Mouse (Mus musculus) limb, embryonic 11.5 days (tissue): Measurements from ENCODE around the gene Bcl7c. TPM values are rescaled to one million over a fixed set of nuclear protein-coding genes. Genes with fewer than 3 reads are reported as not detected.
"Not testable (repeated sequence)": the region's sequence is repeated elsewhere in the genome, so short reads cannot be mapped to it uniquely, and the experiment has no call there.

Source experiments
- ATAC-seq: fragments of 200-750 bp; cut with Nextera tagmentation; 2 replicates; pipeline ENCODE4 v1.8.0; 2017; ENCODE audit warnings: low read depth; ENCODE audit not compliant: insufficient number of reproducible peaks, low FRiP score, low TSS enrichment
- DNase-seq: peaks from one replicate; pipeline ENCODE4 v3.0.0-alpha.2; 2015; ENCODE audit warnings: low spot score
- H3K27ac ChIP-seq: fragments of 300-500 bp; sonication (generic); replicated peaks from 2 replicates; pipeline ENCODE4 v1.5.1; 2014; ENCODE audit warnings: low read depth, mild to moderate bottlenecking, low read length
- H3K27me3 ChIP-seq: fragments of 300-500 bp; sonication (generic); 2 replicates; pipeline ENCODE4 v1.6.1; 2014; ENCODE audit warnings: mild to moderate bottlenecking, low read length, mixed read lengths; ENCODE audit not compliant: control insufficient read depth, insufficient read depth
- H3K36me3 ChIP-seq: fragments of 300-500 bp; sonication (generic); 2 replicates; pipeline ENCODE4 v1.6.1; 2014; ENCODE audit warnings: mild to moderate bottlenecking, low read length, moderate library complexity, mixed read lengths; ENCODE audit not compliant: control insufficient read depth, insufficient read depth
- H3K4me1 ChIP-seq: fragments of 300-500 bp; sonication (generic); 2 replicates; pipeline ENCODE4 v1.6.1; 2014; ENCODE audit warnings: low read length, mixed read lengths; ENCODE audit not compliant: control insufficient read depth, insufficient read depth
- H3K4me2 ChIP-seq: fragments of 300-500 bp; sonication (generic); 2 replicates; pipeline ENCODE4 v1.6.1; 2014; ENCODE audit warnings: low read depth, mild to moderate bottlenecking, moderate library complexity; ENCODE audit not compliant: severe bottlenecking
- H3K4me3 ChIP-seq: fragments of 300-500 bp; sonication (generic); 2 replicates; pipeline ENCODE4 v1.5.1; 2014; ENCODE audit warnings: low read depth, low read length
- H3K9ac ChIP-seq: fragments of 300-500 bp; sonication (generic); 2 replicates; pipeline ENCODE4 v1.6.1; 2014; ENCODE audit warnings: mild to moderate bottlenecking, low read length
- H3K9me3 ChIP-seq: fragments of 300-500 bp; sonication (generic); 2 replicates; pipeline ENCODE4 v1.6.1; 2016; ENCODE audit warnings: low read length; ENCODE audit not compliant: control insufficient read depth
- WGBS: fragments of 180-500 bp; shearing (Covaris S2); extraction: QIAGEN DNeasy Blood & Tissue Kit; methylation state at CpG from one replicate; pipeline ENCODE4 v1.1.7; 2014; 5-methylcytosine and 5-hydroxymethylcytosine counted together
- polyA plus RNA-seq: library from polyadenylated mRNA; unstranded; fragments of >200 nt; fragmentation: Nextera tagmentation; extraction: Ambion mirVana; gene quantifications from 2 replicates; pipeline ENCODE4 v1.2.1, GENCODE M21; 2014

Bcl7c gene
- polyA plus RNA-seq, 1 experiment from 2014 or later, result 85.5 TPM

- ATAC-seq (0 out of 2 replicates have a peak, but pooled peaks have one; percentile 39), DNase-seq (peak; percentile 85)
- Histone ChIP-seq H3K27ac (no peak overlapping the region), H3K9me3 (no peaks in the 10 kb centered on the region), H3K36me3 (no peaks in the 10 kb centered on the region), H3K4me2 (peak overlapping the region; percentile 49), H3K27me3 (no peaks in the 10 kb centered on the region), H3K4me3 (peak overlapping the region; percentile 33), H3K4me1 (no peaks in the 10 kb centered on the region), H3K9ac (peak overlapping the region; percentile 62; the same call in 1 of the 2 replicates)
- under 1% methylated on average over 27 of the region's 27 CpGs for WGBS
Measured at GRCm38 (mm10) chr7:127636963-127637362, 71.8 kb downstream of the Bcl7c start.

- no peak overlapping the region for H3K9ac ChIP-seq
- 92% methylated on average over 4 of the region's 4 CpGs for WGBS
Measured at GRCm38 (mm10) chr7:127631416-127631815, 77.3 kb downstream of the Bcl7c start.

GRCm38 (mm10) chr7:127628646-127629045 lies 80.1 kb downstream of the Bcl7c start:
- no peak overlapping the region for H3K4me2 ChIP-seq
- 83% methylated on average over 5 of the region's 5 CpGs for whole genome bisulfite sequencing
- H3K9ac ChIP-seq, result no peak overlapping the region
- no peaks in the 10 kb centered on the region for H3K9me3 ChIP-seq
- ATAC-seq (no peak), DNase-seq (no peak)
- H3K27ac ChIP-seq, result no peak overlapping the region
- no peaks in the 10 kb centered on the region for H3K27me3 ChIP-seq
- no peaks in the 10 kb centered on the region for H3K36me3 ChIP-seq
- no peak overlapping the region for H3K4me3 ChIP-seq
- H3K4me1 ChIP-seq, result no peaks in the 10 kb centered on the region

More at GRCm38 (mm10) chr7:127631416-127631815, 77.3 kb downstream of the Bcl7c start:
- Histone ChIP-seq H3K27ac (no peak overlapping the region), H3K4me2 (no peak overlapping the region), H3K9me3 (no peaks in the 10 kb centered on the region), H3K4me3 (no peak overlapping the region), H3K4me1 (no peaks in the 10 kb centered on the region), H3K36me3 (no peaks in the 10 kb centered on the region), H3K27me3 (no peaks in the 10 kb centered on the region)
- DNase-seq (no peak), ATAC-seq (no peak)

DNA sequence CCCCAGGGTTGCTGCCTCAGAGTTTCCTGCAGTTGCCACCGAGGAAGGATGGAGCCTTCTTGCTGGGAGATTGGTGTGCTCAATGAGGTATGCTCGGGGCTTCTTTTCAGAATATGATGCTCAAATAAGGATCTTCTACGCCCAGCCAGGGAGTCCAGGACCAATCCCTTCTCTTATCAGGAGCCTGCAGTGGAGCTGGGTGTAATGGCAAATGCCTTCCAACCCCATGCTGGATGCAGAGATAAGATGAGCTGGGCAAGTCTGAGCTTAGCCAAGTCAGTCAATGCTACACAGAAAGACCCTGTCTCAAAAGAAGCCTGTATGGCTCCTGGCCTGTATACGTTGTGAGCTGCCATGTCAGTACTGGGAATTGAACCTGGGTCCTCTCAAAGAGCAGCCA lies 82.3 kb downstream of the Bcl7c start:
- DNase-seq (peak; percentile 14), ATAC-seq (no peak)
- 91% methylated on average over 4 of the region's 4 CpGs for WGBS
- H3K4me2 ChIP-seq, result no peak overlapping the region
- no peak overlapping the region for H3K4me3 ChIP-seq
- no peaks in the 10 kb centered on the region for H3K4me1 ChIP-seq
- no peaks in the 10 kb centered on the region for H3K9me3 ChIP-seq
- H3K27me3 ChIP-seq, result no peaks in the 10 kb centered on the region
- no peaks in the 10 kb centered on the region for H3K36me3 ChIP-seq
- no peak overlapping the region for H3K9ac ChIP-seq
- H3K27ac ChIP-seq, result no peak overlapping the region

DNA sequence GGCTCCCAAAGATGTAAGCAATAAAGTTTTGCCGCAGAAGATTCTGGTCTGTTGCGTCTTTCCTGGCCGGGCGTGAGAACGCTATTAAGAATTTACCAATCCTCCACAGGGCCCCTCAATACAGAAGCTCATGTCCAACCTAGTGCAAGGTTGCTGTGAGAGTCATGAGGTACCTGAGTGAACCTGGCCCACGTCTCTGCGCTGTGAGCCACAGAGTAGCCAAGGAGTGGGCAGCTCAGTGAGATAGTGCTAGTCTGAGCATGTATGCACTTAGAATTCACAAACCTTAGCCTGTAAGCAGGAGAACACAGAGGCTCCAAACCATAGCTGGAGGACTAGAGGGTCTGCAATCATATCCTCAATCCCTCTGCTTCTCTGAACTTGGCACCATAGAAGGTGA lies 82.7 kb downstream of the Bcl7c start:
- H3K4me1 ChIP-seq, result no peaks in the 10 kb centered on the region
- WGBS, result 94% methylated on average over 7 of the region's 7 CpGs
- H3K4me3 ChIP-seq, result no peak overlapping the region
- H3K27me3 ChIP-seq, result no peaks in the 10 kb centered on the region
- H3K27ac ChIP-seq, result no peak overlapping the region
- no peak overlapping the region for H3K9ac ChIP-seq
- no peak overlapping the region for H3K4me2 ChIP-seq
- H3K9me3 ChIP-seq, result no peaks in the 10 kb centered on the region
- DNase-seq (no peak), ATAC-seq (no peak)
- no peaks in the 10 kb centered on the region for H3K36me3 ChIP-seq

DNA sequence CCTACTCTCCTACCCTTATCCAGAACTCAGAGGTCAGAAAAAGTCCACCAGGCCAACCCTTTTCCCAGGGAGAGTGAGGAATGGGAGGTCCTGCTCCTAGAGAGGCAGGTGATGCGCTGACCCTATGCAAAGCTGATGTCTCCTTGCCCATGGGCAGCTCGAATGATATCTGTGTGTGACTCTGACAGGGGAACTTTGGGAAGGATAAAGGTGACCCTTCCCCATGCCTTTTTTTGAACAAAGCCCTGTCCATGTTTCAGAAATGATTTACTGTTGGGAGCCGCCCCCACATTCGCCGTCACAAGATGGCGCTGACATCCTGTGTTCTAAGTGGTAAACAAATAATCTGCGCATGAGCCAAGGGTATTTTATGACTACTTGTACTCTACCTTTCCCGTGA lies 90.3 kb downstream of the Bcl7c start:
- not testable (repeated sequence) for H3K36me3 ChIP-seq, DNase-seq, H3K27ac ChIP-seq, H3K9ac ChIP-seq, H3K4me1 ChIP-seq, H3K4me2 ChIP-seq, H3K9me3 ChIP-seq, H3K27me3 ChIP-seq, H3K4me3 ChIP-seq, ATAC-seq
- WGBS, result 90% methylated on average over 7 of the region's 8 CpGs

GRCm38 (mm10) chr7:127617962-127618361 lies 90.8 kb downstream of the Bcl7c start:
- Histone ChIP-seq H3K9ac (no peak overlapping the region), H3K4me1 (no peaks in the 10 kb centered on the region), H3K36me3 (no peaks in the 10 kb centered on the region), H3K27ac (no peak overlapping the region), H3K27me3 (no peaks in the 10 kb centered on the region), H3K9me3 (no peaks in the 10 kb centered on the region), H3K4me2 (no peak overlapping the region), H3K4me3 (no peak overlapping the region)
- no peak for DNase-seq
- ATAC-seq, result no peak
- WGBS, result 42% methylated on average over 2 of the region's 2 CpGs

DNA sequence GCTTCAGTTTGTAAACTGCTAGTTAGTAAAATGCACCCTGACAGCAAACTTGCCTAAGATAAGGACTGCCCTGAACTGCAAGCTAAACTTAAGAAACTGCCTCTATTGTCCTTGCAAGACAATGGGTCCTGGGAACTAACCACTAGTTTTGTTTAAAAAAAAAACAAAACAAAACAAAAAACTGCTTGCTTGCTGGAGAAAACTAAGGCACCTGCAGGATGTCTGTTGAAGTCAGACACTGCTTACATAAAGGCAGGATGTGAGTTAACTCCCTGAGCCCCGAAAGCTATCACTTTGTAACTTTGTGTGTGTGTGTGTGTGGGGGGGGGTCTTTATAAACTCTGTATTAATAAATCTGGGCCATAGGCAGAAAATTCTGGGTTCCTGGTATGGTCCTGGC lies 91.9 kb downstream of the Bcl7c start:
- 92% methylated on average over 1 of the region's 1 CpGs for WGBS
- no peak overlapping the region for H3K4me3 ChIP-seq
- no peaks in the 10 kb centered on the region for H3K9me3 ChIP-seq
- H3K27ac ChIP-seq, result no peak overlapping the region
- no peaks in the 10 kb centered on the region for H3K27me3 ChIP-seq
- H3K4me1 ChIP-seq, result no peaks in the 10 kb centered on the region
- H3K36me3 ChIP-seq, result peaks cover 7% of the 10 kb centered on the region
- no peak overlapping the region for H3K9ac ChIP-seq
- ATAC-seq (no peak), DNase-seq (no peak)
- H3K4me2 ChIP-seq, result no peak overlapping the region

GRCm38 (mm10) chr7:127616336-127616735 lies 92.4 kb downstream of the Bcl7c start:
- no peaks in the 10 kb centered on the region for H3K4me1 ChIP-seq
- no peak overlapping the region for H3K4me2 ChIP-seq
- ATAC-seq, result 0 out of 2 replicates have a peak, but pooled peaks have one; percentile 5
- H3K9ac ChIP-seq, result no peak overlapping the region
- H3K36me3 ChIP-seq, result peaks cover 13% of the 10 kb centered on the region
- no peaks in the 10 kb centered on the region for H3K9me3 ChIP-seq
- 92% methylated on average over 1 of the region's 1 CpGs for WGBS
- H3K4me3 ChIP-seq, result no peak overlapping the region; the same call in 1 of the 2 replicates
- no peak overlapping the region for H3K27ac ChIP-seq
- no peak for DNase-seq
- H3K27me3 ChIP-seq, result no peaks in the 10 kb centered on the region
